Mouse (Mus musculus) adrenal gland, adult 8-10 months (tissue): ENCODE data around the gene Fbln1. TPM values are rescaled to one million over a fixed set of nuclear protein-coding genes. Genes with fewer than 3 reads are reported as not detected.

Experiments
- DNase-seq: peaks from one replicate; pipeline ENCODE4 v3.0.0; 2022
- total RNA-seq, 4 experiments: library from RNA; stranded (reverse); gene quantifications; 2 replicates each; pipeline ENCODE4 v1.2.4; 2022

Gene Fbln1
- 10 to 100 TPM; 24.9 to 34.2 (median 29.2) TPM for total RNA-seq

GRCm38 (mm10) chr15:85205792-85206702 lies at the start of gene Fbln1:
Fbln1 (plus strand) TSS chr15:85205949.
- DNase-seq: peak; percentile 64

- DNase-seq: no peak
These were observed 49.6 kb upstream of the Fbln1 start for GRCm38 (mm10) chr15:85156198-85156597.

GRCm38 (mm10) chr15:85161416-85161815 lies 44.3 kb upstream of the Fbln1 start:
- DNase-seq: no peak

GRCm38 (mm10) chr15:85162693-85163663 lies 42.8 kb upstream of the Fbln1 start:
- DNase-seq: no peak

GRCm38 (mm10) chr15:85166433-85166933 lies 39.3 kb upstream of the Fbln1 start:
- no peak for DNase-seq

- no peak for DNase-seq
These were observed 38.6 kb upstream of the Fbln1 start for GRCm38 (mm10) chr15:85167086-85167679.

GRCm38 (mm10) chr15:85172054-85172453 lies 33.7 kb upstream of the Fbln1 start:
- DNase-seq: no peak

- DNase-seq: no peak
These were observed 32.3 kb upstream of the Fbln1 start for GRCm38 (mm10) chr15:85173425-85173824.

- no peak for DNase-seq
These were observed 31.7 kb upstream of the Fbln1 start for GRCm38 (mm10) chr15:85174060-85174459.

GRCm38 (mm10) chr15:85177576-85177975 lies 28.2 kb upstream of the Fbln1 start:
- no peak for DNase-seq

GRCm38 (mm10) chr15:85178172-85178571 lies 27.6 kb upstream of the Fbln1 start:
- no peak for DNase-seq

GRCm38 (mm10) chr15:85179528-85180180 lies 26.1 kb upstream of the Fbln1 start:
- DNase-seq: no peak

- DNase-seq: no peak
These were observed 25.4 kb upstream of the Fbln1 start for GRCm38 (mm10) chr15:85180368-85180767.

GRCm38 (mm10) chr15:85182063-85182462 lies 23.7 kb upstream of the Fbln1 start:
- DNase-seq: no peak

GRCm38 (mm10) chr15:85186916-85187315 lies 18.8 kb upstream of the Fbln1 start:
- no peak for DNase-seq

- no peak for DNase-seq
These were observed 17.5 kb upstream of the Fbln1 start for GRCm38 (mm10) chr15:85188167-85188778.

GRCm38 (mm10) chr15:85200446-85201289 lies 5.1 kb upstream of the Fbln1 start:
- peak; percentile 38 for DNase-seq

GRCm38 (mm10) chr15:85202199-85202598 lies 3.5 kb upstream of the Fbln1 start:
- no peak for DNase-seq

- no peak for DNase-seq
These were observed 3.0 kb upstream of the Fbln1 start for GRCm38 (mm10) chr15:85202787-85203186.

- no peak for DNase-seq
These were observed 1.4 kb upstream of the Fbln1 start for GRCm38 (mm10) chr15:85204383-85204782.
